Mouse (Mus musculus): Measurements from ENCODE around the gene 6030408B16Rik. TPM values are rescaled to one million over a fixed set of nuclear protein-coding genes. Genes with fewer than 3 reads are reported as not detected.
A peak's percentile ranks its signal among the peaks of the same experiment; 100 is the strongest.

The 6030408B16Rik gene
- polyA plus RNA-seq (2012; ENCODE audit: insufficient read depth, insufficient read length, missing spikeins), result not detected in 2 replicates

- Histone ChIP-seq H3K27ac (ENCODE audit: insufficient read depth, low read depth, low read length) (no peak within 1 kb of the TSS), H3K4me3 (ENCODE audit: insufficient read depth, low read length) (no peak within 1 kb of the TSS), H3K4me1 (ENCODE audit: control insufficient read depth, insufficient read depth, low read length) (peaks cover 7% of the 10 kb centered on the region)
- TF ChIP-seq CTCF (IDR thresholded peaks at IDR 0.05; ENCODE audit: low read depth, low read length), result no peak
- TF ChIP-seq POLR2A (IDR thresholded peaks at IDR 0.05; ENCODE audit: borderline replicate concordance, low read depth, low read length), result no peak
These were observed at the start of gene 6030408B16Rik for GRCm38 (mm10) chr15:101293025-101293621. TSS of gene 6030408B16Rik (plus strand) at chr15:101293212.

- no peak for TF ChIP-seq CTCF (IDR thresholded peaks at IDR 0.05; ENCODE audit: low read depth, low read length)
- no peak for TF ChIP-seq POLR2A (IDR thresholded peaks at IDR 0.05; ENCODE audit: borderline replicate concordance, low read depth, low read length)
- Histone ChIP-seq H3K4me1 (ENCODE audit: control insufficient read depth, insufficient read depth, low read length) (peaks cover 41% of the 10 kb centered on the region), H3K4me3 (ENCODE audit: insufficient read depth, low read length) (no peak overlapping the region), H3K27ac (ENCODE audit: insufficient read depth, low read depth, low read length) (peak overlapping the region; percentile 73)
These were observed 49.0 kb upstream of the 6030408B16Rik start for GRCm38 (mm10) chr15:101244012-101244411.

DNA sequence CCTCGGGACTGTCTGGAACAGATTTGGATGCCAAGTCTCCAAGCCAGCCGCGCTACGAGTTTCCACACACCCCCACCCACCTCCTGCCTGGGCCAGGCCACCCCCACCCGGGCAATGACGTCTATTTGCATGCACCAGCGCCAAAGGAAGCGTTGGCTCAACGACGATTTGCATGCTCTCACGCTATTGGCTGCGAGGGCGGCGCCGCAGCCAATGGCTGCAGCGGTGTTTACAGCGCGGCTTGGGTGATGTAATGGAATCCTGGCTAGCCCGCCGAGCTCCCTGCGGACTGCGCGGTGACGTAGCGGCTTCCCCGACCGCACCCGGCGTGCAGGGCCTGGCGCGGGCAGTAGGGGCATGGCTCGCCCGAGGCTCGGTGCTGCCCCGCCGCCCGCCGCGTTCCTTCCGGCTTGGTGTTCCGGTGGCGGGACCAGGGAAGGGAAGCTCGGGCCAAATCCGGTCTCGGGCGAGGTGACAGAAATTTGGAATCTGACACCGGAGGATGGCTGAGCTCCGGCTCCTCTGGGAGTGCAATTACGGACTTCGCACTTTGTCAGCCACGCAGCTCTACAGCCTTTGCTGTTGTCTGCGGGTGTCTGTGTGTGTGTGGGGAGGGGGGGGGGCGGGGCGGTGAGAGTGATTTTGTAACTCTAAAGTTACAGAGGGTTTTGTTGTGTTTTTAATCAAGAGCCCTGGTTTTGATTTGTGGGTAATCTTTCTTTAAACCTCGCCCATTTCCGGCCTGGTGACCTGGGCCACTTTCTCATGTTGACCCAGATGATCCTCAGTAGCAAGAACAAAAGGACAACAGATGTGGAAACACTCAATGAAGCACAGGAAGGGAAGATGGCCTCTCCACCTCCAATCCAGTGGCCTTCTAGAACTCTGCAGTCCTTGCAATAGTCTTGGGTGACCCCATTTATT lies 46.5 kb upstream of the 6030408B16Rik start:
- Histone ChIP-seq H3K4me3 (ENCODE audit: insufficient read depth, low read length) (peak overlapping the region; percentile 45), H3K4me1 (ENCODE audit: control insufficient read depth, insufficient read depth, low read length) (peaks cover 40% of the 10 kb centered on the region), H3K27ac (ENCODE audit: insufficient read depth, low read depth, low read length) (peak overlapping the region; percentile 81)
- TF ChIP-seq CTCF (IDR thresholded peaks at IDR 0.05; ENCODE audit: low read depth, low read length) (no peak), POLR2A (IDR thresholded peaks at IDR 0.05; ENCODE audit: borderline replicate concordance, low read depth, low read length) (no peak)

- no peak overlapping the region for H3K4me3 ChIP-seq (ENCODE audit: insufficient read depth, low read length)
- H3K4me1 ChIP-seq (ENCODE audit: control insufficient read depth, insufficient read depth, low read length), result peaks cover 43% of the 10 kb centered on the region
- peak overlapping the region; percentile 81 for H3K27ac ChIP-seq (ENCODE audit: insufficient read depth, low read depth, low read length)
- TF ChIP-seq CTCF (IDR thresholded peaks at IDR 0.05; ENCODE audit: low read depth, low read length) (no peak), POLR2A (IDR thresholded peaks at IDR 0.05; ENCODE audit: borderline replicate concordance, low read depth, low read length) (no peak)
These were observed 45.9 kb upstream of the 6030408B16Rik start for GRCm38 (mm10) chr15:101247155-101247498.

DNA sequence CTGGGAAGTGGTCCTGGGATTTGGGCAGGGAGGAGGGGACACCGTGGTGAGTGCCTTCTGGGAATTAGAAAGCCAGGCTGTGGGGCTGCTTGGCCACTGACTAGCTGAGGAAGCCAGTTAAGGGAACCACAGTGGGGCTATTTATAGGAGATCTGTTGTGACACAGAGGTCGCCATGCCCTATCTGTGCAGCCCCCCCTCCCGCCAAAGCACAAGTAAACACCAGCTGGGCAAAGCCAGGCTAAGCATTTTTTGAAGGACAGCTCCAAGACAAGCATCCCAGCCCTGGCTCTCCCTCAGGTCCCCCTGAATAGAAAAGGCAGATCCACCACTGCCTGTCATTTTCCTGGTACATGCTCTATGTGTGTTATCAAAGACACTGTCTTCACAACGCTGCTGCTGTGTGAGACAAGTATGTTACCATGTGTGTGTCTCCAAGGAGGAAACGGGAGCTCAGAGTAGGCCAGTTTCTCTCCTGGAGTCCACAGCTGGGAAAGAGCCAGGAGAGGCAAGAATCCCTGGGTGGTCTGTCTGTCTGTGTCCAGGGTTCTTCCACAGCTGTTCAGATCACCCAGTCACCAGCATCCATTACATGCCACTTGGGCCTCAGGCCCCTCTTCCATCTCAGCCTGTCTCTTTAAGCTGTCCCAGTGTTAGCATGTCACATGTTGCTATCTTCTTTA lies 44.8 kb upstream of the 6030408B16Rik start:
- Histone ChIP-seq H3K27ac (ENCODE audit: insufficient read depth, low read depth, low read length) (peak overlapping the region; percentile 77), H3K4me1 (ENCODE audit: control insufficient read depth, insufficient read depth, low read length) (peaks cover 50% of the 10 kb centered on the region), H3K4me3 (ENCODE audit: insufficient read depth, low read length) (no peak overlapping the region)
- TF ChIP-seq CTCF (IDR thresholded peaks at IDR 0.05; ENCODE audit: low read depth, low read length), result no peak
- TF ChIP-seq POLR2A (IDR thresholded peaks at IDR 0.05; ENCODE audit: borderline replicate concordance, low read depth, low read length), result no peak

DNA sequence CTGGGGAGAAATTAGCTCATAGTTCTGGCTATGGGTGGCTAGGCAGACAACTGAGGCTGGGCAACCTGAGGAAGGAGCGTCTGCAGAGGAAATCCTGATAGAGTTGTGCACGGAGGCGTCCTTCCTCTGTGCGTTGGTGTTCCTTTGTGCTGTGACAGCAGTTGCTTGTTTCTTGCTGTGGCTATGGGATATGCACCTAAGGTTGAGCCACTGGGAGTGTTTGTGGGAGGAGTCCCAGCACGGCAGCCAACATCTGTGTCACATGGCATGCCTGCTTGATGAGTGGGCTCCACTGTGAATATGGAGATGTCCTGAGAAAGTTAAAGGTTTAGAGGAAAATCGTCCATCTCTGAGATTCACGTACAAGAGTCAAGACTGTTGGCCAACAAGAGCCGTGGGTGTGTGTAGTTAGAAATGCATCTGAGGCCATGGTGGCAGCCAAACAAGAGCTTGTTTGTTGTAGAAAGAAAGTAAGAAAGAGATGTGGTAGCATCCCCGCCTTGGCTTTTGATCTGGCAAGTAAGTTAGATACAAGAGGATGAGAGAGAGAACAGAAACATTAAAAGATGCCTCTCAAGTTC lies 42.7 kb upstream of the 6030408B16Rik start:
- no peak overlapping the region for H3K27ac ChIP-seq (ENCODE audit: insufficient read depth, low read depth, low read length)
- H3K4me3 ChIP-seq (ENCODE audit: insufficient read depth, low read length), result no peak overlapping the region
- no peak for TF ChIP-seq CTCF (IDR thresholded peaks at IDR 0.05; ENCODE audit: low read depth, low read length)
- no peak for TF ChIP-seq POLR2A (IDR thresholded peaks at IDR 0.05; ENCODE audit: borderline replicate concordance, low read depth, low read length)
- H3K4me1 ChIP-seq (ENCODE audit: control insufficient read depth, insufficient read depth, low read length), result peaks cover 48% of the 10 kb centered on the region

DNA sequence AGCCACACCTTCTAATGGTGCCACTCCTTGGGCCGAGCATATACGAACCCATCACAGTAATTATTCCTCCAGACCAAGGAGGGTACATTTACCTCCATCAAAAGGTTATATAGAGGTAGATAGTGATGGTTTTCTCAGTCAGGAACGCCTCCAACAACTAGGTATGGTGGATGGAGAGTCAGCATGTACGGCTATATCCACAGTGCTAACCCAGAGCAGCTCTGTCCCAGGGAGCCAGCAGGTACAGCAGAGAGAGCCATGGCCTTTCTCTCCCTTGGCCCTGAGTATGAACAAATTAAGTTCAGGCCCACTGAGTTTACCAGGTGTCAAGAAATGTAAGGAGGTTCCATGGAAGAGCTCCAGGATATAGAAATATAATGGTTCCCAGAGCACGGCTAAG lies 41.1 kb upstream of the 6030408B16Rik start:
- Histone ChIP-seq H3K4me1 (ENCODE audit: control insufficient read depth, insufficient read depth, low read length) (peaks cover 57% of the 10 kb centered on the region), H3K4me3 (ENCODE audit: insufficient read depth, low read length) (no peak overlapping the region), H3K27ac (ENCODE audit: insufficient read depth, low read depth, low read length) (peak overlapping the region; percentile 74)
- TF ChIP-seq POLR2A (IDR thresholded peaks at IDR 0.05; ENCODE audit: borderline replicate concordance, low read depth, low read length), result no peak
- TF ChIP-seq CTCF (IDR thresholded peaks at IDR 0.05; ENCODE audit: low read depth, low read length), result no peak

DNA sequence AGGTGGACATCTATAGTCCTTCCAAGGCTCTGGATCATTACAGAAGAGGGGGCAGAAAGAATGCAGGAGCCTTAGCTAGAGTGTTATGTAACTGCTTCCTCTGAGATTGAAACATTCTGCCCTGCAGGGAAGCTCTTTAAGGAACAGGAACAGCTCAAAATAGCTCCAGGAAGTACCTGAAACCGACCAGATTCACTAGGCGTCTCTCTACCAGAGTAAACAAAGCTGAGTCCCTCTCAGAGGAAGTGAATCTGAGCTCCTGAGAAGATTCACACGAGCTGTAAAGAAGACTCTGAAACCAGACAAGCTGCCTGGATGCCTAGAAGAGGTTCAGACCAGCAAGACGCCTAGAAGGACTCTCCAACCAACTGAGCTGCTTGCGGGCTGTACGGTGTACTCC lies 40.4 kb upstream of the 6030408B16Rik start:
- TF ChIP-seq CTCF (IDR thresholded peaks at IDR 0.05; ENCODE audit: low read depth, low read length), result no peak
- no peak for TF ChIP-seq POLR2A (IDR thresholded peaks at IDR 0.05; ENCODE audit: borderline replicate concordance, low read depth, low read length)
- Histone ChIP-seq H3K4me3 (ENCODE audit: insufficient read depth, low read length) (no peak overlapping the region), H3K4me1 (ENCODE audit: control insufficient read depth, insufficient read depth, low read length) (peaks cover 59% of the 10 kb centered on the region), H3K27ac (ENCODE audit: insufficient read depth, low read depth, low read length) (peak overlapping the region; percentile 74)

- TF ChIP-seq CTCF (IDR thresholded peaks at IDR 0.05; ENCODE audit: low read depth, low read length), result no peak
- no peak for TF ChIP-seq POLR2A (IDR thresholded peaks at IDR 0.05; ENCODE audit: borderline replicate concordance, low read depth, low read length)
- Histone ChIP-seq H3K4me1 (ENCODE audit: control insufficient read depth, insufficient read depth, low read length) (peaks cover 56% of the 10 kb centered on the region), H3K4me3 (ENCODE audit: insufficient read depth, low read length) (peak overlapping the region; percentile 68), H3K27ac (ENCODE audit: insufficient read depth, low read depth, low read length) (no peak overlapping the region)
These were observed 39.5 kb upstream of the 6030408B16Rik start for GRCm38 (mm10) chr15:101253563-101253885.

All from bone marrow macrophage, adult 2 months (primary cell).